Mouse (Mus musculus) CH12.LX (cell line): ENCODE measurements at regions not wholly inside any gene's neighbourhood (a gene's known extent, or its start where the extent isn't known, plus 50 kb on each side); places are given as distances from the start of the nearest gene placed in this dataset.

ENCODE experiments used
- DNase-seq: peaks from one replicate; pipeline ENCODE4 v3.0.0-alpha.2; 2013; ENCODE audit errors: extremely low read depth
- H3K27ac ChIP-seq: 2 replicates; pipeline ENCODE4 v1.5.1; 2012; ENCODE audit warnings: low read depth, mild to moderate bottlenecking, control low read depth, moderate library complexity; ENCODE audit not compliant: insufficient read depth
- H3K27me3 ChIP-seq: replicated peaks from 2 replicates; pipeline ENCODE3; 2012; ENCODE audit warnings: inconsistent platforms
- H3K36me3 ChIP-seq, 2 experiments: replicated peaks in 1 of 2; 2 replicates each; pipeline versions ENCODE3 to v1.6.1; 2012; ENCODE audit warnings: inconsistent platforms in 1 of 2, low read length in 1 of 2, mild to moderate bottlenecking in 1 of 2, mixed read lengths in 1 of 2, moderate library complexity in 1 of 2; ENCODE audit not compliant: control insufficient read depth in 1 of 2, insufficient read depth in 1 of 2
- H3K4me1 ChIP-seq, 2 experiments: 2 replicates each; pipeline ENCODE4 v1.6.1; 2012; ENCODE audit warnings: inconsistent platforms in 1 of 2, moderate library complexity in 1 of 2; ENCODE audit not compliant: insufficient read depth in 2 of 2, control insufficient read depth in 1 of 2
- H3K4me2 ChIP-seq: 2 replicates; pipeline ENCODE4 v1.6.1; 2012; ENCODE audit warnings: low read depth, mild to moderate bottlenecking, control low read depth; ENCODE audit not compliant: poor library complexity, insufficient read depth, severe bottlenecking
- H3K4me3 ChIP-seq, 3 experiments: fragments of 150-350 bp in 1 of 3; sonication (generic) in 1 of 3; replicated peaks in 1 of 3; 2 replicates each; pipeline versions ENCODE3 to v1.5.1; 2011 to 2012; ENCODE audit warnings: low read depth in 2 of 3, low read length in 2 of 3, mild to moderate bottlenecking in 2 of 3, moderate library complexity in 2 of 3, control low read depth in 1 of 3, improper control_type of control experiment in 1 of 3, inconsistent platforms in 1 of 3, mixed read lengths in 1 of 3; ENCODE audit not compliant: poor library complexity in 1 of 3
- H3K79me2 ChIP-seq: replicated peaks from 2 replicates; pipeline ENCODE4 v1.6.1; 2012; ENCODE audit warnings: mild to moderate bottlenecking, moderate library complexity; ENCODE audit not compliant: control insufficient read depth, poor library complexity, insufficient read depth, severe bottlenecking; ENCODE audit errors: extremely low read depth
- H3K9ac ChIP-seq: 2 replicates; pipeline ENCODE4 v1.6.1; 2012; ENCODE audit warnings: low read depth, mild to moderate bottlenecking, control low read depth, moderate library complexity; ENCODE audit not compliant: insufficient read depth
- H3K9me3 ChIP-seq: replicated peaks from 2 replicates; pipeline ENCODE3; 2012; ENCODE audit warnings: low read length, inconsistent platforms, mixed read lengths
- BHLHE40 ChIP-seq: IDR thresholded peaks from 2 replicates; pipeline ENCODE4 v1.6.1; 2011; ENCODE audit warnings: mild to moderate bottlenecking, low read depth, low read length, improper control_type of control experiment
- E2F4 ChIP-seq: IDR thresholded peaks from 2 replicates; pipeline ENCODE4 v1.6.1; 2011; ENCODE audit warnings: low read depth, low read length, improper control_type of control experiment; ENCODE audit not compliant: insufficient replicate concordance
- EP300 ChIP-seq: IDR thresholded peaks from 2 replicates; pipeline ENCODE4 v1.6.1; 2011; ENCODE audit warnings: low read length, improper control_type of control experiment
- ETS1 ChIP-seq: conservative IDR thresholded peaks from 2 replicates; pipeline ENCODE4 v1.6.1; 2012; ENCODE audit warnings: low read depth, mild to moderate bottlenecking, inconsistent platforms, low read length, improper control_type of control experiment, moderate library complexity
- IRF4 ChIP-seq: IDR thresholded peaks from 2 replicates; pipeline ENCODE4 v1.6.1; 2014; ENCODE audit warnings: low read depth, mild to moderate bottlenecking, inconsistent platforms, low read length, improper control_type of control experiment
- JUND ChIP-seq: conservative IDR thresholded peaks from 2 replicates; pipeline ENCODE4 v1.6.1; 2011; ENCODE audit warnings: low read depth, low read length, improper control_type of control experiment
- KAT2A ChIP-seq: IDR thresholded peaks from 2 replicates; pipeline ENCODE4 v1.6.1; 2012; ENCODE audit warnings: low read length, improper control_type of control experiment, inconsistent platforms; ENCODE audit not compliant: insufficient replicate concordance
- MAX ChIP-seq: IDR thresholded peaks from 2 replicates; pipeline ENCODE4 v1.6.1; 2011; ENCODE audit warnings: low read length, improper control_type of control experiment
- MAZ ChIP-seq: IDR thresholded peaks from 2 replicates; pipeline ENCODE4 v1.6.1; 2012; ENCODE audit warnings: low read depth, mild to moderate bottlenecking, inconsistent platforms, low read length, improper control_type of control experiment, moderate library complexity
- MEF2A ChIP-seq: IDR thresholded peaks from 2 replicates; pipeline ENCODE4 v1.6.1; 2014; ENCODE audit warnings: low read depth, mild to moderate bottlenecking, inconsistent platforms, low read length, improper control_type of control experiment, borderline replicate concordance
- MXI1 ChIP-seq: IDR thresholded peaks from 2 replicates; pipeline ENCODE4 v1.6.1; 2011; ENCODE audit warnings: mild to moderate bottlenecking, low read depth, low read length, improper control_type of control experiment
- MYC ChIP-seq: IDR thresholded peaks from 2 replicates; pipeline ENCODE4 v1.6.1; 2011; ENCODE audit warnings: low read depth, mild to moderate bottlenecking, improper control_type of control experiment, low read length
- PAX5 ChIP-seq: IDR thresholded peaks from 2 replicates; pipeline ENCODE4 v1.6.1; 2012; ENCODE audit warnings: low read length, inconsistent platforms, mixed read lengths
- TBP ChIP-seq: conservative IDR thresholded peaks from 2 replicates; pipeline ENCODE4 v1.6.1; 2011; ENCODE audit warnings: low read depth, low read length, improper control_type of control experiment
- UBTF ChIP-seq: IDR thresholded peaks from 2 replicates; pipeline ENCODE4 v1.6.1; 2012; ENCODE audit warnings: low read depth, mild to moderate bottlenecking, inconsistent platforms, low read length, improper control_type of control experiment, moderate library complexity
- USF1 ChIP-seq: IDR thresholded peaks from 2 replicates; pipeline ENCODE4 v1.6.1; 2014; ENCODE audit warnings: low read depth, mild to moderate bottlenecking, inconsistent platforms, low read length, improper control_type of control experiment
- USF2 ChIP-seq: conservative IDR thresholded peaks from 2 replicates; pipeline ENCODE4 v1.6.1; 2011; ENCODE audit warnings: low read depth, low read length, improper control_type of control experiment
- ZC3H11A ChIP-seq: IDR thresholded peaks from 2 replicates; pipeline ENCODE4 v1.6.1; 2012; ENCODE audit warnings: low read depth, mild to moderate bottlenecking, inconsistent platforms, low read length, improper control_type of control experiment
- ZNF384 ChIP-seq: IDR thresholded peaks from 2 replicates; pipeline ENCODE4 v1.6.1; 2012; ENCODE audit warnings: low read depth, low read length, improper control_type of control experiment, inconsistent platforms
- dilution Hi-C: fragments of 300-500 bp; cut with MboI; formaldehyde crosslinking; loops from 2 replicates; pipeline ENCODE4 v1.14.3; 2020; ENCODE audit warnings: low sequenced_read_pairs; ENCODE audit not compliant: extremely low pct_unique_long_range_greater_than_20kb, extremely low pct_ligation_motif_present
- in situ Hi-C: fragments of 300-500 bp; cut with MboI; formaldehyde crosslinking; loops from 3 replicates; pipeline ENCODE4 v1.14.3; 2019; ENCODE audit warnings: low sequenced_read_pairs, low pct_ligation_motif_present, low pct_unique_long_range_greater_than_20kb, mixed read lengths

GRCm38 (mm10) chr13:54301677-54302076, 69.5 kb upstream of the Cplx2 start:
- in situ Hi-C loops (no loop called here), dilution Hi-C loops (no loop called here)
- H3K27me3 ChIP-seq, result peaks cover 74% of the 10 kb centered on the region
- H3K79me2 ChIP-seq, result no peaks in the 10 kb centered on the region
- H3K36me3 ChIP-seq, result no peaks in the 10 kb centered on the region
- no peaks in the 10 kb centered on the region for H3K9me3 ChIP-seq
- no peak overlapping the region for H3K4me2 ChIP-seq
- no peak overlapping the region for H3K4me3 ChIP-seq
- peak; percentile 35 for DNase-seq
- H3K27ac ChIP-seq, result no peak overlapping the region
- H3K4me1 ChIP-seq, result peaks cover 4 to 12% of the 10 kb centered on the region in 2 experiments; a peak in 3 of 4 replicates
- TF ChIP-seq ZC3H11A (no peak), TBP (no peak), ETS1 (0 out of 2 replicates have a peak, but pooled peaks have one; percentile 45), JUND (no peak), IRF4 (no peak), ZNF384 (peak; percentile 70), EP300 (0 out of 2 replicates have a peak, but pooled peaks have one; percentile 18)
- H3K9ac ChIP-seq, result no peak overlapping the region

DNA sequence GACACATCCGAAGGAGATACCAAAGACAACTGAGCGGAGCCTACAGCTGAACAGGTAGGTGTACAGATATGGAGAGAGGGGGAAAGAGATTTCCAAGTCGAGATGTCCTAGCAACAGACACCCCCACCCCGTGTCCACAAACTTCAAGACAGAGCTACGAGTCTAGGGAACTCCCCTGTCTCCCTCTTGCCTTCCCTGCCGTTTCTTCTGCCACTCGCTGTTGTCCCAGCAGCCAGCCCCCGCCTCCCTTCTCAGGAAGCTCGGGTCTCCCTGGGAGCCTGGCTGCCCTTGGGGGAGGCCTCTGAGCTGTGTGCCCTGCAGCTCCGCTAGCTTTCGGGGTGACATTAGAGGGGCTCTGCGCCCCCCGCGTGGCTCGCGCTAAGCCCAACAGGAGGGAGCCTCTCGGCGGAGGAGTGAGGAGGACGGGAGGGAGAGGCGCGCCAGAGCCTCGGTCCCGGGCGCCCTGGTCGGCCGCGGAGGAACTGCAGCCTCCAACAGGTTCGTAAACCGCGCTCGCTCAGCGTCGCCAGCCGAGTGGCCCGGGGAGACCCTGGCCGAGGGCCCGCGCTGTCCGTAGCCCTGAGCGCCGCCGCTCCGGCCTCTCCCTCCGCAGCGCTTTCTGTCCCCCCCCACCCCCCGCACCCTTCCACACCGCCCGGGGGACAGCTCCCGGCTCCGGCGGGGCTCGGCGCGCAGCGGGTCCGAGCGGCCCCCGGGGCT, 68.6 kb upstream of the Cplx2 start:
- Histone ChIP-seq H3K9me3 (no peaks in the 10 kb centered on the region), H3K9ac (peak overlapping the region; percentile 67), H3K27ac (no peak overlapping the region), H3K36me3 (no peaks in the 10 kb centered on the region), H3K27me3 (peaks cover 76% of the 10 kb centered on the region), H3K4me3 (peak overlapping the region; percentile 28 to 66 (median 43)), H3K4me1 (peaks cover 4 to 17% of the 10 kb centered on the region in 2 experiments; a peak in 3 of 4 replicates), H3K4me2 (peak overlapping the region; percentile 76), H3K79me2 (no peaks in the 10 kb centered on the region)
- no peak for TF ChIP-seq PAX5
- TF ChIP-seq UBTF, result peak; percentile 24
- dilution Hi-C loops, result no loop called here
- in situ Hi-C loops, result no loop called here
- DNase-seq, result no peak

DNA sequence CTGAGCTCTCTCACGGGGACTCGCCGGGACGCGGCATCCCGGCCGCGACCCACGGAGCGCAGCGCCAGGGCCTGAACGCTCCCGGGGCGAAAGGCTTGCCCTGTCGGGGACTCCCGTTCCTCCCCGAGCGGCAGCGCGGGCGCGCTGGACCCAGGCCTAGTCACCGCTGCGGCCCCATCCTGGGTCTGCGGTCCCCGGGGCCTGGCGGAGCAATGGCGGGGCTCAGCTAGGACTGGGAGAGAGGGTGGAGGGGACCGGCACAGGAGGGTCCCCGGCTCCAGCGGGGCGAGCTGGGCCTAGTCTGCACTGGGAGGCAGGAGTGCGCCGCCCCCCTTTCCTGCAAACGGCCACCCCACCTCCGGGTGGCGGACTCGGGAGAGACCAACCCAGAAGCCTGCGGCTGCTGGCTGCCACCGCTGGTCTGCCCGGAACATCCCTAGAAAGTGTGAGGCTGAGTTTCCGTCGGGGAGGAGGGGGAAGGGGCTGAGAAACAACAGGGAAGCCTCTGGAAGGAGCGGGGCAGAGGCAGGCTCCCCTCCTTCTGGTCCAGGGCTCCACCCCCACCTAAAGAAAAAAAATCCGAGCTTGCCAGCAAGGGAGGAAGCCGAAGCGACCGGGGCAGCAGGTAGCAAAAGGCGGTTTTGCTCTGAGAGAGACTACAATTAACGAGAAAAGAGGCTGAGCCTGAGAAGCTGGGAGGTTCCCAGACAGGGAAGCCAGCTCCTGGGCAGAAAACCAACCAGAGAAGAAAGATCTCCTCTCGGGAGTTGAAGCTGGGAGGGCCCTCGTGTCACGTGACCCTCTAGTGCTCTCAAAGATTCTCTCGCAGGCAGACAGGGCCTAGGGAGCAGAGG, 67.9 kb upstream of the Cplx2 start:
- DNase-seq, result no peak
- Histone ChIP-seq H3K4me2 (peak overlapping the region; percentile 76), H3K36me3 (no peaks in the 10 kb centered on the region), H3K4me3 (peak overlapping the region; percentile 28 to 66 (median 43)), H3K27ac (no peak overlapping the region), H3K27me3 (peaks cover 78% of the 10 kb centered on the region), H3K79me2 (no peaks in the 10 kb centered on the region), H3K9ac (peak overlapping the region; percentile 67), H3K4me1 (peaks cover 4 to 17% of the 10 kb centered on the region in 2 experiments; a peak in 3 of 4 replicates), H3K9me3 (no peaks in the 10 kb centered on the region)
- dilution Hi-C loops (no loop called here), in situ Hi-C loops (no loop called here)
- TF ChIP-seq MAX (peak; percentile 78), USF2 (peak; percentile 91), TBP (no peak), BHLHE40 (peak; percentile 76), MAZ (peak; percentile 19; the same call in 1 of the 2 replicates), ZNF384 (peak; percentile 57; the same call in 1 of the 2 replicates), MYC (no peak), UBTF (peak; percentile 86; the same call in 1 of the 2 replicates), MXI1 (no peak), KAT2A (no peak), MEF2A (no peak), USF1 (peak; percentile 91), E2F4 (no peak)
